Mouse (Mus musculus) heart, embryonic 14.5 days (tissue): ENCODE results near the gene Ppp1r16b. TPM values are rescaled to one million over a fixed set of nuclear protein-coding genes. Genes with fewer than 3 reads are reported as not detected.

Source experiments
- ATAC-seq: fragments of 200-750 bp; cut with Nextera tagmentation; 2 replicates; pipeline ENCODE4 v1.8.0; 2017; ENCODE audit warnings: low read depth, moderate TSS enrichment; ENCODE audit not compliant: insufficient number of reproducible peaks, insufficient read depth, low FRiP score
- H3K27ac ChIP-seq, 2 experiments: fragments of 200-500 bp in 1 of 2; fragments of 300-500 bp in 1 of 2; sonication (generic) in 1 of 2; replicated peaks in 1 of 2; 2 replicates each; pipeline ENCODE4 v1.5.1; 2012 to 2014; ENCODE audit warnings: low read depth in 2 of 2, low read length in 2 of 2, control low read depth in 1 of 2, mild to moderate bottlenecking in 1 of 2, mixed read lengths in 1 of 2; ENCODE audit not compliant: control insufficient read depth in 1 of 2, insufficient read depth in 1 of 2
- H3K27me3 ChIP-seq: fragments of 300-500 bp; sonication (generic); 2 replicates; pipeline ENCODE4 v1.6.1; 2014; ENCODE audit warnings: mild to moderate bottlenecking, low read length, control low read depth; ENCODE audit not compliant: control insufficient read depth, insufficient read depth
- H3K36me3 ChIP-seq: fragments of 300-500 bp; sonication (generic); 2 replicates; pipeline ENCODE4 v1.6.1; 2014; ENCODE audit warnings: mild to moderate bottlenecking, control low read depth, low read length, mixed read lengths; ENCODE audit not compliant: control insufficient read depth, insufficient read depth
- H3K4me1 ChIP-seq, 2 experiments: fragments of 200-500 bp in 1 of 2; fragments of 300-500 bp in 1 of 2; sonication (generic) in 1 of 2; 2 replicates each; pipeline ENCODE4 v1.6.1; 2012 to 2014; ENCODE audit warnings: low read length in 2 of 2, control low read depth in 1 of 2, mixed read lengths in 1 of 2; ENCODE audit not compliant: control insufficient read depth in 2 of 2, insufficient read depth in 2 of 2
- H3K4me2 ChIP-seq: fragments of 300-500 bp; sonication (generic); 2 replicates; pipeline ENCODE4 v1.6.1; 2014; ENCODE audit warnings: mild to moderate bottlenecking, low read length
- H3K4me3 ChIP-seq, 2 experiments: fragments of 200-500 bp in 1 of 2; fragments of 300-500 bp in 1 of 2; sonication (generic) in 1 of 2; 2 replicates each; pipeline ENCODE4 v1.5.1; 2012 to 2014; ENCODE audit warnings: low read length in 2 of 2, mild to moderate bottlenecking in 2 of 2, control low read depth in 1 of 2, low read depth in 1 of 2, moderate library complexity in 1 of 2; ENCODE audit not compliant: control insufficient read depth in 1 of 2, insufficient read depth in 1 of 2
- H3K9ac ChIP-seq: fragments of 300-500 bp; sonication (generic); 2 replicates; pipeline ENCODE4 v1.6.1; 2014; ENCODE audit warnings: mild to moderate bottlenecking, low read length
- H3K9me3 ChIP-seq: fragments of 300-500 bp; sonication (generic); 2 replicates; pipeline ENCODE4 v1.6.1; 2016; ENCODE audit warnings: low read length, control low read depth; ENCODE audit not compliant: control insufficient read depth
- WGBS: fragments of 180-500 bp; shearing (Covaris S2); extraction: QIAGEN DNeasy Blood & Tissue Kit; methylation state at CpG from one replicate; pipeline ENCODE4 v1.1.7; 2014; 5-methylcytosine and 5-hydroxymethylcytosine counted together
- polyA plus RNA-seq: library from polyadenylated mRNA; unstranded; fragments of >200 nt; fragmentation: Nextera tagmentation; extraction: Ambion mirVana; gene quantifications from 2 replicates; pipeline ENCODE4 v1.2.1, GENCODE M21; 2014

Ppp1r16b gene
- polyA plus RNA-seq, 1 experiment from 2014 or later, result 4.7 TPM

DNA sequence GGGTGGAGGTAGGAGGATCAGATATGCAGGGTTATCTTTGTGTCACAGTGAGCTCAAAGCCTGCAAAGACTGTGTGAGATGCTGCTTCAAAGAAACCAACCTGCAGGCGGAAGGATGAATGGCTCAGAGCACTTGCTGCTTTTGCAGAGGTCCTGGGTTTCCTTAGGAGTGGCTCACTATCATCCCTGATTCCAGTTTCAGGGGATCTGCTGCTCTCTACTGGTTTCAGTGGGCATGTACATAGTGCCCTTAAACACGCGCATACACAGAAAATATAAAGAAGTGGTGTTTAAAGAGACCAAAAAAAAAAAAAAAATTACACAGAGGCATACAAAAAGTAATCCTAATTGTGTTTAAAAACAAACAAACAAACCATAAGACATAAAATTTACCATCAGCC is 36.3 kb upstream of the Ppp1r16b start:
- 70% methylated on average over 3 of the region's 3 CpGs for WGBS
- no peak overlapping the region for H3K4me3 ChIP-seq
- H3K9ac ChIP-seq, result no peak overlapping the region
- peaks cover 75% of the 10 kb centered on the region for H3K36me3 ChIP-seq
- H3K9me3 ChIP-seq, result no peaks in the 10 kb centered on the region
- peaks cover 3 to 8% of the 10 kb centered on the region in 2 experiments; a peak in 2 of 4 replicates for H3K4me1 ChIP-seq
- H3K4me2 ChIP-seq, result no peak overlapping the region
- ATAC-seq, result no peak
- H3K27ac ChIP-seq, result no peak overlapping the region
- no peaks in the 10 kb centered on the region for H3K27me3 ChIP-seq

- no peak overlapping the region for H3K4me3 ChIP-seq
- no peak for ATAC-seq
Observed at GRCm38 (mm10) chr2:158629414-158629813, 35.8 kb upstream of the Ppp1r16b start.

DNA sequence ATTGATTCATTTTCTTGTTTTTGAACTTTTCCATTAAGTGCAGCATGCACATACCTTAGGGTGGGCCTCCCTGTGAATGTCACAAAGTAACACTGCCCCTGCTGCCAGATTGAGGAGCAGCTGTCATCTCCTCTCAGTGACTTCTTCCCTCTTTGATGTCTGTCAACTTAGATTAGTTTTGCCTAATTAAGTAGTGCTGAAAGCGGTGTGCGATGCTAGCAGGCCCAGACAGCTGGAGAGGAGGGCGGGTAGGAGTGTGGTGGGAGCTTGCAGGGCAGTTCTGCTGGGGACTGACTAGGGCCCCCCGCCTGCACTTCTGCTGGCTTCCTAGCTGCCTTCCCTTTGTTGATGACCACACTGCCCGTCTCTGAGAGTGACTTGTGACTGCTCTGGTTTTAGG is 33.3 kb upstream of the Ppp1r16b start:
- Histone ChIP-seq H3K36me3 (peaks cover 96% of the 10 kb centered on the region), H3K4me1 (no peaks in the 10 kb centered on the region), H3K9ac (no peak overlapping the region), H3K4me2 (no peak overlapping the region), H3K4me3 (no peak overlapping the region), H3K27ac (no peak overlapping the region), H3K27me3 (no peaks in the 10 kb centered on the region), H3K9me3 (no peaks in the 10 kb centered on the region)
- 78% methylated on average over 5 of the region's 5 CpGs for WGBS
- no peak for ATAC-seq

More at GRCm38 (mm10) chr2:158629414-158629813, 35.8 kb upstream of the Ppp1r16b start:
- H3K9me3 ChIP-seq, result no peaks in the 10 kb centered on the region
- no peaks in the 10 kb centered on the region for H3K27me3 ChIP-seq
- H3K9ac ChIP-seq, result no peak overlapping the region
- H3K4me2 ChIP-seq, result no peak overlapping the region
- peaks cover 77% of the 10 kb centered on the region for H3K36me3 ChIP-seq
- 78% methylated on average over 1 of the region's 1 CpGs for WGBS
- no peak overlapping the region for H3K27ac ChIP-seq
- peaks cover 3 to 8% of the 10 kb centered on the region in 2 experiments; a peak in 2 of 4 replicates for H3K4me1 ChIP-seq

- ATAC-seq, result no peak
- H3K27ac ChIP-seq, result no peak overlapping the region
- H3K4me1 ChIP-seq, result no peaks in the 10 kb centered on the region
- H3K36me3 ChIP-seq, result peaks cover 41% of the 10 kb centered on the region
- H3K9me3 ChIP-seq, result peaks cover 4% of the 10 kb centered on the region; the same call in 1 of the 2 replicates
- WGBS, result 7% methylated on average over 2 of the region's 2 CpGs
- H3K4me3 ChIP-seq, result no peak overlapping the region
- H3K9ac ChIP-seq, result no peak overlapping the region
- no peak overlapping the region for H3K4me2 ChIP-seq
- no peaks in the 10 kb centered on the region for H3K27me3 ChIP-seq
Observed at GRCm38 (mm10) chr2:158641869-158642268, 23.3 kb upstream of the Ppp1r16b start.

- ATAC-seq, result no peak
- H3K27ac ChIP-seq, result no peak overlapping the region
- peaks cover 34% of the 10 kb centered on the region for H3K36me3 ChIP-seq
- H3K4me1 ChIP-seq, result no peaks in the 10 kb centered on the region
- no peak overlapping the region for H3K4me3 ChIP-seq
- H3K27me3 ChIP-seq, result no peaks in the 10 kb centered on the region
- no peak overlapping the region for H3K4me2 ChIP-seq
- no peak overlapping the region for H3K9ac ChIP-seq
- 83% methylated on average over 2 of the region's 2 CpGs for WGBS
- peaks cover 4% of the 10 kb centered on the region; the same call in 1 of the 2 replicates for H3K9me3 ChIP-seq
Observed at GRCm38 (mm10) chr2:158642587-158642986, 22.6 kb upstream of the Ppp1r16b start.

- WGBS, result 79% methylated on average over 3 of the region's 3 CpGs
- Histone ChIP-seq H3K36me3 (peaks cover 22% of the 10 kb centered on the region), H3K9ac (no peak overlapping the region), H3K27ac (no peak overlapping the region), H3K27me3 (no peaks in the 10 kb centered on the region), H3K4me1 (no peaks in the 10 kb centered on the region), H3K9me3 (peaks cover 4% of the 10 kb centered on the region; the same call in 1 of the 2 replicates), H3K4me2 (no peak overlapping the region), H3K4me3 (no peak overlapping the region)
- ATAC-seq, result no peak
Observed at GRCm38 (mm10) chr2:158643791-158644190, 21.4 kb upstream of the Ppp1r16b start.

DNA sequence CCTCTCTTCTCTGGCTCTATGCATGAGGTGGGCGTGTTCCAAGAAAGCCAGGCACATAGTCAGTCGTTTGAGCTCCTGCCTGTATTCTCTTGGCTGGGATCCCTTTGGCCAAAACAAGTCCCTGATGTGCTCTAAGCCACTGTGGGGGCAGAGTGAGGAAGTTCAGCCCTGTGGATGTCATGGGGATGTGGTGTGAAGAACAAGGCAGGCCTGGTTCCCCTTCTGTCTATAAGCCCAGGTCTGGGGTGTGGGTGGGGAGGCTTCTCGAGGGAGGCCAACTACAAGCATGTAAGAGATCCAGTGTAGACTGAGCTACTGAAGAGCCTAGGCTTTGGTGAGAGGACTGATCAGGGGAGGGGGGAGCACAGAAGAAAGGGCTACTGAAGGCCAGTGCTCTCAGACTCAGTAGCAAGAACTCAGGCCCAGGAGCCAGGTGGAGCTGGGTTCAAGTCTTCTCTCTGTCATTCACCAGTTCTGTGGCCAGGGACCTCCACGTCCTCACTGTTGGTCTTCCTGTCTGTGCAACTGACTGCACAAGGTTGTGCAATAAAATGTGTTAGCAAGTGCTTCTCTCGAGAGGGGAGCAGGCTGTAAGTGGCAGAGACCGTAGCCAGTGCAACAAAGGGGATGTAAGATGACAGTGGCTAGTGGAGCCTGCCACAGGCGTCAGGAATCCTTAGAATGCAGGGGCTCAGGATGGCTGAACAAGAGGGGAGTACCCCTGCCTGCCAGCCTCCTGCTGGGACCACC is 13.9 kb upstream of the Ppp1r16b start:
- Histone ChIP-seq H3K9ac (no peak overlapping the region), H3K36me3 (no peaks in the 10 kb centered on the region), H3K4me2 (no peak overlapping the region), H3K27ac (no peak overlapping the region), H3K27me3 (no peaks in the 10 kb centered on the region), H3K4me3 (no peak overlapping the region), H3K9me3 (no peaks in the 10 kb centered on the region), H3K4me1 (peaks cover 7 to 10% of the 10 kb centered on the region in 2 experiments; a peak in 2 of 4 replicates)
- ATAC-seq, result no peak
- WGBS, result 47% methylated on average over 7 of the region's 7 CpGs
